Mouse (Mus musculus): ENCODE data around the gene Olfr458.
"Not testable (repeated sequence)": the region's sequence is repeated elsewhere in the genome, so short reads cannot be mapped to it uniquely, and the experiment has no call there.

The Olfr458 gene

DNA sequence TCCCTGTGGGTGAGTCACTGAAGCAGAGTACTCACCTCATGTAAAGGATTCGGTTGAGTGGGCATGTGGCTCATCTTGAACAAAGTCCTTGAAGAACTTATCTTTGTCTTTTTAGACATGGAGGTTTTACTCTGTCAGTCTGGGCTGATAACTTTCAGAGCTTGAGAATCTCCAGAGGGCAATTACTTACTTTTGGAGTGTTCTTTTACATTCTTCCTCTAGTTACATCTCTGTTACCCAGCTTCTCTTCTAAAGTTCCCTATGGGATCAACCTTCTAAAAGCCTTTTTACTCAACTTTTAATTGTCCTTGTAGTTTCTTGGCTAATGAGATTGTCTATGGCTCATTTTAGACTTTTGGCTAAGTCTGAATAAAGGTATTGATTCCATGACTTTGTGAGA, at the start of gene Olfr458:
TSS of gene Olfr458 (minus strand) at position 101 of the 400 bp plus-strand sequence.
- no peak for DNase-seq (ENCODE audit: low spot score in 2 of 2)

DNA sequence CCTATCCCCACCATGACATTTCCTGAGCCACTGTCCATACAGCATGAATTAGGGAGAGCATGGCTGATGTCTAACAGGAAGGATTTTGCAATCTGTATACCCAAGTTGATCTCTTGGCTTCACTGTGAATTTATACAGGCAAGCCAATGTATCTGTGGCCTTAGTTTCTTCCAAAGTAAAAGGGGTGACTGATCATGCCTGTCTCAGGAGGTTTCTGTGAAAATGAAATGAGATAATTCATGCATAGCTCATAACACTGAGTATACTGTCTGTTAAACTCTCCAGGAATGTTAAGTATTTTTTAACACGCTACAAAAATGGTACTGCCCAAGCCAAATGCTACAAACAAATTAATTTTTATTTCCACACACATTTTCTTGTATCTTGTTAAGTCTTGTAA, 48.5 kb upstream of the Olfr458 start:
- DNase-seq (ENCODE audit: low spot score in 2 of 2) = no peak

GRCm38 (mm10) chr6:42509311-42509710, 44.3 kb upstream of the Olfr458 start:
- no peak for DNase-seq (ENCODE audit: low spot score in 2 of 2)

GRCm38 (mm10) chr6:42503478-42503877, 38.5 kb upstream of the Olfr458 start:
- DNase-seq (ENCODE audit: low spot score in 2 of 2) = no peak

DNA sequence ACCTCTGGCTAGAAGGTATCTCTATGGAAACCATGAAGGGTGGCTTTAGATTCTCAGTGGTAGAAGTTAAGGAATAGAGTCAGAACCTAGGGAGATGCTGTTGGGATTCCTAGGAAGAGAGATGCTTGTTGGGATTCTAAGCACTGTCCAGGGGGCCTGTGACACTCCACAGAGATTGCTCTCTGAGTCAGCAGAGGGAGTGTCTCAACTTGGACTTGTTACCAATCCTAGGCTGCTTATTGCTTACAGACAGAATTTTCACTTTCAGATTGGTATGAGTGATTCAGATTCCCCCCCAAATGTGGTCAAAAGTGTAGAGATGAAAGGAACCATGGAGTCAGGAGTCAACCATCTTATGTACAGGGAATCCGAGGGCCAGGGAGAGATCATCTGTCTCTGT, 24.7 kb upstream of the Olfr458 start:
- DNase-seq (ENCODE audit: low spot score in 2 of 2) = no peak

- DNase-seq (ENCODE audit: low spot score in 2 of 2) = no peak
Observed at GRCm38 (mm10) chr6:42487114-42487513, 22.1 kb upstream of the Olfr458 start, which contains the start of gene Olfr456. TSS of gene Olfr456 (minus strand) at chr6:42487214.

- no peak for DNase-seq (ENCODE audit: low spot score in 2 of 2)
Observed at GRCm38 (mm10) chr6:42484633-42485032, 19.6 kb upstream of the Olfr458 start.

GRCm38 (mm10) chr6:42476235-42476634, 11.2 kb upstream of the Olfr458 start, which contains the start of gene Olfr457:
TSS of gene Olfr457 (minus strand) at chr6:42476335.
- DNase-seq (ENCODE audit: low spot score in 2 of 2) = no peak

- DNase-seq (ENCODE audit: low spot score in 2 of 2) = not testable (repeated sequence)
Observed at GRCm38 (mm10) chr6:42471298-42471697, 6.3 kb upstream of the Olfr458 start.

DNA sequence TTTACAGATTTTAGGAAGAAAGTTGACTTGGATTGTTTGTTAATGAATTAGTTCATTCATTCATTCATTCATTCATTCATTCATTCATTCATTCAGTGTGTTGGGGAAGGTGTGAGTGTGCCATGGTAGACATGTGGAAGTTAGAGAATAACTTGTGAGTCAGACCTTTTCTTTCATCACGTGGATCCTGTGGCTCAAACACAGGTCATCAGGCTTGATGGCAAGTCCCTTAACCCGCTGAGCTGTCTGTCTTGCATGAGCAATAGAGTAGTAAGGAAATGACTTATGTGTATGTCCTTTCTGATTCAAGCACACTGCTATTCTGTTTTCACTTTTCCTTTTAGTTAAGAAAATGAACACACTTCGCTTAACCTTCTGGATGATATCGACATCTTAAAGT, 5.5 kb upstream of the Olfr458 start:
- no peak for DNase-seq (ENCODE audit: low spot score in 2 of 2)

GRCm38 (mm10) chr6:42447381-42447780, 17.6 kb downstream of the Olfr458 start:
- no peak for DNase-seq (ENCODE audit: low spot score in 2 of 2)

DNA sequence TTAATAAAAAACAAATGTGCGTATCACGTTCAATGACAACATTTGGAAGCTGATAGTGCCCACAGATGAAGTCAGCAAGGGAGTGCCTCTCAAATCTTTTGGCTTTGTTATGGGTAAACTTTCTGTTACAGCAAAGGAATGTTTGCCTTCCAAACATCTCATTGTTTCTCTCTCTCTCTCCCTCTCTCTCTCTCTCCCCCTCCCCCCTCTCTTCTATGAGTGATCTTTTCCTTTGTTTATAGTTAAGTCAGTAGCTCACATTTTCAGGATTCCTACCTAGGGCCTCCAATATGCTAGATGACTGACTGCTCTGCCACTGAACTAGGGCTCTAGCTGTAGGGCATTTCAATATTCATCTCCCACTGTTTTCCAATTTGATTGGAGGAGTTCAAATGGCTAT, 20.5 kb downstream of the Olfr458 start:
- DNase-seq (ENCODE audit: low spot score in 2 of 2) = no peak

DNA sequence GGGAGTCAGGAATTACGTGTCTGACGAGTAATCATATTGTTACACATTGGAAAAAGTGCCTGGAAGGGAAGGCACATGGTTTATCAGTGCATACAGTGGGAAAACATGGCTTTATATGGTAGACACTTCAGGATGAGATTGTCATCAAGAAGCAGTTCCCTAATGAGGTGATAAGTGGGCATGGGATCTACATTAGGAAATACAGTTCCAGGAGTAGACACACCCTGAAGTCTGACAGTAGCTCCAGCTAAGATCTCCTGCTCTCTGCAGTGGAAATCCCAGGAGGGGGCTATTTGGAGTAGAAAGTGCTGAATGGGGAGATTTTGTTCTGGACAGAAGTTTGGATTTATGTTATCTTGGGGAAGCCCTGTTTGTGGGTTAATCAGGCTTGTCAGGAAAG, 23.6 kb downstream of the Olfr458 start:
- DNase-seq (ENCODE audit: low spot score in 2 of 2) = no peak

GRCm38 (mm10) chr6:42435490-42435889, 29.5 kb downstream of the Olfr458 start:
- no peak for DNase-seq (ENCODE audit: low spot score in 2 of 2)

GRCm38 (mm10) chr6:42434446-42434845, 30.6 kb downstream of the Olfr458 start, which contains the start of gene Tas2r126:
TSS of gene Tas2r126 (plus strand) at chr6:42434535.
- no peak for DNase-seq (ENCODE audit: low spot score in 2 of 2)

- no peak for DNase-seq (ENCODE audit: low spot score in 2 of 2)
Observed at GRCm38 (mm10) chr6:42433554-42433953, 31.4 kb downstream of the Olfr458 start.

DNA sequence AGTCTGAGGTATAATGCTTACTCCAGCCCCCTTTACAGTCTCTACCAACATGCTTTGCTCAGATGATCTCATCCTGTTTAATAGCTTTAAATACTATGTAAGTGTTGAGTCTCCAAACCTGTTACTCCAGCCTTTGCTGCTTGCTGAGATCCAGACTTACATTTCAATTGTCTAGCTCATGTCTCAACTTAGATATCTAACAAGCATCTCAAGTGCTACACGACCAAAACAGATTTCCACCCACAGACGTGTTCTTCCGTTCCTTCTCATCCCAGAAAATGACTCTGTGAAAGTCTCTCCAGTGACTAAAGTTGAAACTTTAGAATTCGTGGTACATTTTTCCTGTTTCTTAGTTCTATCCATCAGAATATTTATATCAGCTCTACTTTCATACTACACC, 38.7 kb downstream of the Olfr458 start:
- no peak for DNase-seq (ENCODE audit: low spot score in 2 of 2)

DNA sequence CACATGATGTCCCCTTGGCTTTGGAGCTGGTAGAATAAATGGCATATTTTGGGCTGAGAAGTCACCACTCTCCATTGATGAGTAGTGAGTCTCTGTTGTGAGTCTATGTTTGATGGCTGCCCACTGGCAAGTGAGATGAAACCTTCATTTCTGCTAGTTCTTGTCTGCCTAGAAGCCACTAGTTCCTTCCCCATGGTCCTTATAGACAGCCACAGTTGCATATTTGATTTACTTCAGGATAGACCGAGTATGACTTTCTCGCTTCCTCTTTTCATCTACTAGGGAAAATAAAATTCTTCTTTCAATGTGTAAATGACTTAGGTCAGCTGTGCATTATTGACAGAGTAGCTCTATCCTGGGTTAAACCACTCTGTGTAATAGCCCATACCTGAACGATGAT, 40.5 kb downstream of the Olfr458 start:
- no peak for DNase-seq (ENCODE audit: low spot score in 2 of 2)

DNA sequence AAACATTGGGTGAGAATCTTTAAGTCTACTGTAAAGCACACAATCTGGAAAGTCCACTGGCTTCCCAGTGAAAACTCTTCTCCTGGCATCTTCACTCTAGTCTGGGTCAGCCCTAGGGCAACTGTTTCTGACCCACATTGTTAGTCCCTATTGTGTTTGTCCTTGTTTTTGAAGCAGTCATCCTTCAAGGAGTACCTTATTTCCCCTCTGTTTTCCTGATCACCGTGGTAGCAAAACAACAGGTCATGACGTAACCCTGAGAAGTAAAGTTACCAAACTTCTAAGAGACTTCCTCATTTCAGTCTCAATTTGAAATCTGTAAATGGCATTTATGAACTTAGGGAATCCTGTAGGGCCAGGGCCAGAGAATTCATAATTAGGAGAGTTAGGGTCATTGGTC, 43.6 kb downstream of the Olfr458 start:
- DNase-seq (ENCODE audit: low spot score in 2 of 2) = no peak

DNA sequence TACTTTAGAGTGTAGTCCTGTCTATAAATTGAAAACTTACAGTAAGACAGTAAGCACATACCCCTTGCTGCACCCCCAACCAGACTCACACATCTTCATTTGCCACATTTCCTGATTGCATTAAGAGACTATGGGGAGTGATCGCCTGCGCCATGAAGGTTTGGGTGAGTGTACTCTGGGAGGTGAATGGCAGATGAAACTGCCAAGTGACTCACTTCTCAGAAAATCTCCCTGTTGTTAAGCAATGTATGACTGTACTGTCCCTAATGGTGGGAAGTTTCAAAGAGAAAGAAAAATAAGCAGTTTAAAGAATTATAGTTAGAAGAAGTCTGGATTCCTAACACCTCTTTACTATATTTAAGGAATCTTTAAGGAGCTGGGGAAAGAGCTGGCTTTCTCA, 45.6 kb downstream of the Olfr458 start:
- no peak for DNase-seq (ENCODE audit: low spot score in 2 of 2)
